Mouse (Mus musculus) bone marrow, adult 2 months (tissue): ENCODE measurements around the gene Rap1a. TPM values are rescaled to one million over a fixed set of nuclear protein-coding genes. Genes with fewer than 3 reads are reported as not detected.
"Not testable (repeated sequence)": the region's sequence is repeated elsewhere in the genome, so short reads cannot be mapped to it uniquely, and the experiment has no call there.

ENCODE experiments used
- H3K27ac ChIP-seq: fragments of 200-500 bp; 2 replicates; pipeline ENCODE4 v1.5.1; 2012; ENCODE audit warnings: low read depth, mild to moderate bottlenecking, control low read depth, inconsistent platforms, low read length; ENCODE audit not compliant: control insufficient read depth, poor library complexity, insufficient read depth
- H3K4me1 ChIP-seq: fragments of 200-500 bp; 2 replicates; pipeline ENCODE4 v1.6.1; 2011; ENCODE audit warnings: low read length; ENCODE audit not compliant: control insufficient read depth, insufficient read depth
- H3K4me3 ChIP-seq: fragments of 200-500 bp; replicated peaks from 2 replicates; pipeline ENCODE3; 2011; ENCODE audit warnings: mild to moderate bottlenecking, low read depth, low read length, control low read depth; ENCODE audit not compliant: control insufficient read depth
- CTCF ChIP-seq: fragments of 200-500 bp; IDR thresholded peaks from 2 replicates; pipeline ENCODE4 v1.5.1; 2011; ENCODE audit warnings: low read length, control low read depth; ENCODE audit not compliant: control insufficient read depth, insufficient read depth
- POLR2A ChIP-seq: fragments of 200-500 bp; IDR thresholded peaks from 2 replicates; pipeline ENCODE4 v1.6.1; 2011; ENCODE audit warnings: low read depth, mild to moderate bottlenecking, control low read depth, low read length, borderline replicate concordance; ENCODE audit not compliant: control insufficient read depth
- WGBS: fragments of 180-500 bp; shearing (Covaris S2); methylation state at CpG from one replicate; pipeline ENCODE4 v1.1.7; 2018; 5-methylcytosine and 5-hydroxymethylcytosine counted together
- polyA plus RNA-seq: library from polyadenylated mRNA; stranded (reverse); fragments of >200 nt; gene quantifications from 2 replicates; pipeline ENCODE4 v1.2.4, GENCODE M21; 2011; ENCODE audit warnings: low replicate concordance; ENCODE audit not compliant: missing spikeins, insufficient read depth, insufficient read length

The Rap1a gene
- polyA plus RNA-seq, 1 experiment, result 91.9 TPM

- TF ChIP-seq CTCF (no peak), POLR2A (no peak)
- Histone ChIP-seq H3K4me1 (no peaks in the 10 kb centered on the region; the same call in 1 of the 2 replicates), H3K27ac (no peak overlapping the region), H3K4me3 (no peak overlapping the region)
- 82% methylated on average over 6 of the region's 6 CpGs for WGBS
Measured at GRCm38 (mm10) chr3:105703571-105703970, 97.6 kb downstream of the Rap1a start.

GRCm38 (mm10) chr3:105701399-105701798 is 99.7 kb downstream of the Rap1a start:
- TF ChIP-seq POLR2A (no peak), CTCF (no peak)
- WGBS, result 52% methylated on average over 5 of the region's 5 CpGs
- Histone ChIP-seq H3K27ac (no peak overlapping the region), H3K4me1 (no peaks in the 10 kb centered on the region; the same call in 1 of the 2 replicates), H3K4me3 (no peak overlapping the region)

DNA sequence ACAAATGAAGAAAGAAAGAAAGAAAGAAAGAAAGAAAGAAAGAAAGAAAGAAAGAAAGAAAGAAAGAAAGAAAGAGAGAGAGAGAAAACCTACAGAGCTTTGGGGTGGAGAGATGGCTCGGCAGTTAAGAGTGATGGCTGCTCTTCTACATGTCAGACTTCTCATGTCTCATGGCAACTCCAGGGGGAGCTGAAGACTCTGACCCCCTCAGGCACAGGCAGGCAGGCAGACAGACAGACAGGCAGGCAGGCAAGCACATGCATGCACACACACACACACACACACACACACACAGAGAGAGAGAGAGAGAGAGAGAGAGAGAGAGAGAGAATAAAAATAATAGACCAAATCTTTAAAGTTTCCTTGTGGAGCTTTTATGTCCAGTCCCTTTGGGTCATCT is 100.3 kb downstream of the Rap1a start:
- H3K27ac ChIP-seq, result not testable (repeated sequence)
- 26% methylated on average over 1 of the region's 1 CpGs for WGBS

DNA sequence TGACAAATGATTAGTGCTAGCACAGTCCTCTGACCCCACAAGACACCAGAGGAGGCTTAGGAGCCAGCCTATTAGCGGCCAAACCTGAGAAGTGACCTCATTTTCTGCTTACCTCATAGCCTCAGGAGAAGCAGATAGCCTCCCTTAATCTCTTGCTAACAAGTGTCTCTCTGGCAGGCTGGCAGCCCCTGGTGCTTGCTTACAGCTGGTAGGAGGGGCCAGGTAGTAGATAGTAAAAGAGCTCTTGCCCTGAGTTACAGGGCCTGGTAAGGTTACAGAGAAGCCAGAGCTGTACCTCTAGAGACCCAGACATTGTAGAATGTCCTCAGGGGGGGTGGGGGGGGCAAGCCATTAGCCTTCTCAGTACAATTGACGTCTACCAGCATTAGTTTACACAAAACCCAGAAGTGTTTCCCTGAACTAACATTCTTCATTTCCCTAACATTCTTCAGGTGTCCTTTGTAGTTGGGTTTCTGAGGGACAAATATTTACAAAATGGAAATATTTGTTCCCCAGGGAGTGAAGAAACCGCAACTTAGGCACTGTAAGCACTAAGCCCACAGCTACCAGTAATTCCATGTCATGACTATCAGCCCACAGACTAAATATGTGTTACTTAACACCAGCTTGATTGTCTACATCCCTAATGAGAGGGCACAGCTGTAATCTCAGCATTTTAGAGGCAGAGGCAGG is 101.7 kb downstream of the Rap1a start:
- Histone ChIP-seq H3K27ac (peak overlapping the region; percentile 23; the same call in 1 of the 2 replicates), H3K4me3 (no peak overlapping the region), H3K4me1 (no peaks in the 10 kb centered on the region; the same call in 1 of the 2 replicates)
- no peak for TF ChIP-seq CTCF
- no peak for TF ChIP-seq POLR2A
- 74% methylated on average over 3 of the region's 3 CpGs for WGBS

More for the DNA sequence above, 100.3 kb downstream of the Rap1a start:
- not testable (repeated sequence) for H3K4me3 ChIP-seq, H3K4me1 ChIP-seq

DNA sequence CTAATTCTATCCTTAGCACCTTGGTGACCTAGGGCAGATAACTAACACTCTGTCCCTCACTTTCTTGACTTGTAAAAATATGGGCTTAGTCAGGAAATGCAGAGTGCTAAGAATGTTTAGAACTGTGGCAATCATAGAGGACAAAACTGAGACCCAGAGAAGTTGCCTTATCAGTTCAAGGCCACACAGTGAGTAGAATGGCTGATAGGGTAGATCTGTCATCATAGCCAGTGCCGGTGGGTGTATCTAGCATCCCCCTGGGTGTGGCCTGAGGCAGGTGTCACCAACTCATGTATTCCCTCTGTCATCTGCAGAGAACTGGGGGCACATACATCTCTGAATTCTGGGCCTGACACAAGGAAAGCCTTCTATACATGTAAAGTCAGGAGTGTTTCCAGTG is 102.8 kb downstream of the Rap1a start:
- H3K27ac ChIP-seq, result no peak overlapping the region

GRCm38 (mm10) chr3:105697148-105697441 is 104.0 kb downstream of the Rap1a start:
- H3K4me3 ChIP-seq, result no peak overlapping the region
- no peaks in the 10 kb centered on the region; the same call in 1 of the 2 replicates for H3K4me1 ChIP-seq
- no peak overlapping the region for H3K27ac ChIP-seq
- TF ChIP-seq CTCF (no peak), POLR2A (no peak)
- WGBS, result 80% methylated on average over 5 of the region's 5 CpGs

More for the DNA sequence above, 102.8 kb downstream of the Rap1a start:
- no peak overlapping the region for H3K4me3 ChIP-seq
- no peak for TF ChIP-seq CTCF
- TF ChIP-seq POLR2A, result no peak
- WGBS, result 62% methylated on average over 1 of the region's 1 CpGs
- H3K4me1 ChIP-seq, result no peaks in the 10 kb centered on the region; the same call in 1 of the 2 replicates

DNA sequence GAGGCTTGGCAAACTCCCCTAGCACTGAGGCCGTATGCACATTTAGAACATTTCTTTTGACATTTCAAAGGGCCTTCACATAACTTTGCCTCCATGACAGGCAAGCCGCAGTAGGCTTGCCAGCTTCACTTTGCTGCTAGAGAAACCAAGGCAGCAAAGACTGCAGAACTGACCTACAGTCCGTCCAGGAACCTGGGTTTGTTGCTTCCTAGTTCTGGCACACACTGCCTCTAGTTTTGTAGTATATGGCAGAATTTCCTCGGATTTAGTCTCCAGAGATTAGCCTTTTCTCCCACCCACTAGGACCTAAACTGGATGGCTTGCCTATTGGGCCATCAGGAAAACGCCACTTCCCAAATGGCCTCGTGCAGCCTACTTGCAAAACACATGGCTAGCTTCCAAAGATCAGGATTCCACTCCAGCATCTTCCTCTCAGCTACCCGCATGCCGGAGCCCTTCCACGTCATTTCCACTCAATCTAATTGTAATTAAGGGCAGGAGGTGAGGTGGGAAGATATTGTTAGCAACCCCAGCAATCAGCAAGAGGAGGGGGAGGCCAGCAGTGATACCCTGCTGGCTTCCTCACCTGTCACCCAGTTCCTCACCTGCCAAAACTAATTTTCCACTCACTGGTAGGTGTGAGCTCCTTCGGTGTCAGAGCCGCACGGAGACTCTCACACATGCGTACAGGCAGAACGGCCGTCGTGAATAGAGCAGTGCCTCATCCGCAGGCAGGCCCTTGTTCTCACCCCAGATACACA is 104.6 kb downstream of the Rap1a start:
- Histone ChIP-seq H3K4me1 (no peaks in the 10 kb centered on the region; the same call in 1 of the 2 replicates), H3K4me3 (no peak overlapping the region), H3K27ac (no peak overlapping the region)
- 83% methylated on average over 17 of the region's 17 CpGs for WGBS
- TF ChIP-seq POLR2A (no peak), CTCF (no peak)

DNA sequence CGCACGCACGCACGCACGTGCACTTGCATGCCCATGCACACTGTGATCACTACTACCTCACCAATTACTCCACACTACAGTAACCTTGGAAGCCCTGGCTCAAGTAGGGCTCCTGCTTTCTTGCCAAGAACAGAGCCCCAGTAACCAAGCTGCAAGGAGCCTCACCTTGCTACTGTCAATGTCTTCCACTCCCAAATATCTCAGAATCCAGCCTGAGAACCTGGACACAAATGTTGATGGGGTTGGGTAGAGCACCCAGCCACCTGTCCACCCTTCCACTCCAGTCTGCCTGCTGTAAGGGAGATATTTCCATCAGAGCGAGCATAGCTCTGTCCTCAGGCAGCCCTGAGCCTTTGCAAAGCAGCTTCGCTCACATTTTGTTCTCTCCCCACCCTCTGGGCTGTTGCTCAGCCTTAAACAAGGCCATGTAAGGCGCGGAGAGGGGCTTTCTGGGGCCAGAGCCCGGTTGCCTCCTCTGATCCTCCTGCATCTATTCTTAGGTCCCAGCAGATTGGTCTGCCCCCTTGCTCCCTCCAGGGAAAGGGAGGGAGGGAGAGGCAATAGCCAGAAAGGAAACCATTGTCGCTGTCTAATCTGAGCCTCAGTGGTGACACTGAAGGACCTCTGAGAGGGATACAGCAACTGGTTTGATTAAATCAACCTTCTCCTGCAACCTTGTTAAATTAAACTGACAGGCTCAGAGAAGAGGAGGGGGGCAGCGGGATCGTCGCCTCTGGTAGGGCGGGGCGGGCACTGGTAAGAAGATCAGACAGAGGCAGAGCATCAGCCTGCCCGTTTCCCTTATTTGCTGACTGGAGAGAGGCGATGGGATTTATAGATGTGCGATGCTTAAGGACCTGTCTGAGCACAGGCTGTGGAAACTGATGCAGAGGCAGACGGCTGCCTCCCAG is 105.4 kb downstream of the Rap1a start:
- no peak for TF ChIP-seq POLR2A
- TF ChIP-seq CTCF, result no peak
- Histone ChIP-seq H3K4me1 (no peaks in the 10 kb centered on the region; the same call in 1 of the 2 replicates), H3K27ac (no peak overlapping the region), H3K4me3 (no peak overlapping the region)
- 77% methylated on average over 20 of the region's 20 CpGs for WGBS
